Mouse (Mus musculus): ENCODE results near the gene Tnik. TPM values are rescaled to one million over a fixed set of nuclear protein-coding genes. Genes with fewer than 3 reads are reported as not detected.
A peak's percentile ranks its signal among the peaks of the same experiment; 100 is the strongest.

The Tnik gene
- total and polyA plus RNA-seq, 2 experiments from 2014 or later = 9.2 to 27.5 TPM

DNA sequence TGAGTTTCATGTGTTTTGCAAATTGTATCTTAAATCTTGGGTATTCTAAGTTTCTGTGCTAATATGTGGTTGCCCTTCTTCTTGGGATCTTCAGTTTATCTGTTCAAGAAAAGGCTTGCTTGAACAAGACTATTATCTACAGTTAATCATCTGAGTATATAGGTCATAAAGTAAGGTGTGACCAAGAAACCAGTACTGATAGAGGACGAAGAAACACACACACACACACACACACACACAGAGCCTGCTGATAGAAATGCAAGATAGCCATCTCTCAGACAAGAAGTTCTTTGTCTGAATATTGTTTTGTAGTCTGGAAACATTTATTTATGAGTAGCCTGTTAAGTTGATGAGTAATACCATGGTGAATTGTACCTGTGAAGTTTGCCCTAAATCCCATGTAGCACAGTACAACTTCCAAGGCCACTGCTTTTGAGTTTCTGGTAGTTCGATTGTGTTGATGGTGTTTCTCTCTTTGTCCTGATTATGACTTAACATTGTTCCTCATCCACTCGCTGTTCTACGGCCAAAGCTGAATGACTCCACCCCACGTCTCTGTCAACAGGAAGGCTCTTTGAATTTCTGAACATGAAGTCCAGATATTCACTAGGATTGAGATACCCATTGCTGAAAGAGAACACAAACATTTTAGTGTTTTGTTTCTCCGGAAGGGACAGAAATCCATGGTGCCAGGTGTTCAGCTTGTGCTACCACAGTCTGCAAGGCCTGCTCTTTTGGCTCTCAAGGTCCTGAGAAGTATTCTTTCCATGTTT lies 111.9 kb downstream of the Tnik start:
- Histone ChIP-seq H3K9me3 (replicated peaks; ENCODE audit: control insufficient read depth, low read length) (no peaks in the 10 kb centered on the region), H3K4me2 (ENCODE audit: low read depth, low read length) (no peak overlapping the region), H3K9ac (replicated peaks; ENCODE audit: low read depth, low read length) (no peak overlapping the region), H3K4me1 (ENCODE audit: control insufficient read depth, insufficient read depth) (0 out of 2 replicates have a peak, but pooled peaks cover 8% of the 10 kb centered on the region), H3K36me3 (replicated peaks; ENCODE audit: control insufficient read depth, insufficient read depth, low read length) (no peaks in the 10 kb centered on the region), H3K27ac (ENCODE audit: low read depth) (no peak overlapping the region), H3K27me3 (ENCODE audit: control insufficient read depth, insufficient read depth, low read length) (no peaks in the 10 kb centered on the region), H3K4me3 (ENCODE audit: low read depth, low read length) (no peak overlapping the region)
- ATAC-seq (ENCODE audit: insufficient read depth, low read depth) = no peak
- no peak for TF ChIP-seq CTCF (IDR thresholded peaks at IDR 0.05; ENCODE audit: low read depth)
- TF ChIP-seq EP300 (IDR thresholded peaks at IDR 0.05; ENCODE audit: low read depth) = no peak
- WGBS = 80% methylated on average over 6 of the region's 6 CpGs
- no peak for DNase-seq (ENCODE audit: low spot score)

DNA sequence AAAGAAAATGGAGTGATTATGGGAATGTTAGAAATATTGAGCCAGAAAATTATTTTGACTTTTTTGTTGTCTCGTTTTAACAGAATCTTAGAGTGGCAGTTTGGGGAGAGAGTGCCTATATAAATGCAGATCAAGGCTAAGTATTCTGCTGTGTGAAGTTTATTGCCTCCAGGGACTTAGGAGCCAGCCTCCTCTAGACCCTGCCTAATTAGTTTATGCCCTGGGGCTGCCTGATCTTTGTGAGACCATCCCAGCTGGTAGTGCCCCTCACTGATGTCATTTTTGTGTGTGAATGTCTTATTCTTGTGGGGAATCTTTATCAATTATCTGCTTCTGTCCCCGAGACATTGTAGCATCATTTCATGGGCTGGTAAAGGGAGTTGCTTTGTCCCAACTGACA lies 117.2 kb downstream of the Tnik start:
- Histone ChIP-seq H3K4me2 (ENCODE audit: low read depth, low read length) (no peak overlapping the region), H3K4me1 (ENCODE audit: control insufficient read depth, insufficient read depth) (peaks cover 10% of the 10 kb centered on the region; the same call in 1 of the 2 replicates), H3K36me3 (replicated peaks; ENCODE audit: control insufficient read depth, insufficient read depth, low read length) (no peaks in the 10 kb centered on the region), H3K27me3 (ENCODE audit: control insufficient read depth, insufficient read depth, low read length) (no peaks in the 10 kb centered on the region), H3K9me3 (replicated peaks; ENCODE audit: control insufficient read depth, low read length) (no peaks in the 10 kb centered on the region), H3K4me3 (ENCODE audit: low read depth, low read length) (no peak overlapping the region), H3K9ac (replicated peaks; ENCODE audit: low read depth, low read length) (no peak overlapping the region), H3K27ac (ENCODE audit: low read depth) (no peak overlapping the region)
- DNase-seq (ENCODE audit: low spot score) (no peak), ATAC-seq (ENCODE audit: insufficient read depth, low read depth) (no peak)
- TF ChIP-seq CTCF (IDR thresholded peaks at IDR 0.05; ENCODE audit: low read depth) = no peak
- TF ChIP-seq EP300 (IDR thresholded peaks at IDR 0.05; ENCODE audit: low read depth) = no peak
- 66% methylated on average over 2 of the region's 2 CpGs for WGBS

DNA sequence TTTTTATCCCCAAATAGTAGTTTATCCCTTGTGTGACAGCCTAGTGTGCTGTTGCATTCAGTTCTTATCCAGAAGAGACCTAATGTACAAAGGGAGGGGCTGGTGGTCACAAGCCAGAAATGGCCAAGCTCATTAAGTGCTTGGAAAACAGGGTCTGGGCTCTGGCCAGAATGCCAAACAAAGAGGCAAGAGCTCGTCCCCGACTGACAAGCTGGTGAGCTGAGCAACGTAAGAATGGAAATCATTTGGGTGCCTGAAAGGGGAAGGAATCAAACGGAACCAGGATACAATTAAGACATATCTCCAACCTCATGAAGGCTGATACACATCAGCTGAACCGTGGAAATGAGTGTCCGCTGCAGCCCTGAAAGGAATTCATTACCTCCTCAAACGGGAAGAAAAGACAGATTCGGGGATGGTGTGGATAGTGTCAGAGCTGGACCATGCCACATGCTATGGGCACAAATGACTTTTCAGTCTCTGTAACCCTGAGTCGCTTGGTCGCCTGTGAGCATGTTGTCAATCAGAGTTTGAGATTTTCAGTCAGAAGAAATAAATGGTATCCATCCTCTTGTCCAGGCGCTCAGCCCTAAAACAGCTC lies 120.6 kb downstream of the Tnik start:
- TF ChIP-seq CTCF (IDR thresholded peaks at IDR 0.05; ENCODE audit: low read depth) = no peak
- TF ChIP-seq EP300 (IDR thresholded peaks at IDR 0.05; ENCODE audit: low read depth) = no peak
- Histone ChIP-seq H3K36me3 (replicated peaks; ENCODE audit: control insufficient read depth, insufficient read depth, low read length) (no peaks in the 10 kb centered on the region), H3K9me3 (replicated peaks; ENCODE audit: control insufficient read depth, low read length) (no peaks in the 10 kb centered on the region), H3K4me3 (ENCODE audit: low read depth, low read length) (no peak overlapping the region), H3K4me1 (ENCODE audit: control insufficient read depth, insufficient read depth) (peaks cover 10% of the 10 kb centered on the region; the same call in 1 of the 2 replicates), H3K4me2 (ENCODE audit: low read depth, low read length) (peak overlapping the region; percentile 23; the same call in 1 of the 2 replicates), H3K9ac (replicated peaks; ENCODE audit: low read depth, low read length) (0 out of 2 replicates have a peak overlapping the region, but pooled peaks have one; percentile 19), H3K27me3 (ENCODE audit: control insufficient read depth, insufficient read depth, low read length) (no peaks in the 10 kb centered on the region), H3K27ac (ENCODE audit: low read depth) (peak overlapping the region; percentile 38; the same call in 1 of the 2 replicates)
- ATAC-seq (ENCODE audit: insufficient read depth, low read depth) (peak; percentile 49; the same call in 1 of the 2 replicates), DNase-seq (ENCODE audit: low spot score) (no peak)
- WGBS = 55% methylated on average over 11 of the region's 11 CpGs

DNA sequence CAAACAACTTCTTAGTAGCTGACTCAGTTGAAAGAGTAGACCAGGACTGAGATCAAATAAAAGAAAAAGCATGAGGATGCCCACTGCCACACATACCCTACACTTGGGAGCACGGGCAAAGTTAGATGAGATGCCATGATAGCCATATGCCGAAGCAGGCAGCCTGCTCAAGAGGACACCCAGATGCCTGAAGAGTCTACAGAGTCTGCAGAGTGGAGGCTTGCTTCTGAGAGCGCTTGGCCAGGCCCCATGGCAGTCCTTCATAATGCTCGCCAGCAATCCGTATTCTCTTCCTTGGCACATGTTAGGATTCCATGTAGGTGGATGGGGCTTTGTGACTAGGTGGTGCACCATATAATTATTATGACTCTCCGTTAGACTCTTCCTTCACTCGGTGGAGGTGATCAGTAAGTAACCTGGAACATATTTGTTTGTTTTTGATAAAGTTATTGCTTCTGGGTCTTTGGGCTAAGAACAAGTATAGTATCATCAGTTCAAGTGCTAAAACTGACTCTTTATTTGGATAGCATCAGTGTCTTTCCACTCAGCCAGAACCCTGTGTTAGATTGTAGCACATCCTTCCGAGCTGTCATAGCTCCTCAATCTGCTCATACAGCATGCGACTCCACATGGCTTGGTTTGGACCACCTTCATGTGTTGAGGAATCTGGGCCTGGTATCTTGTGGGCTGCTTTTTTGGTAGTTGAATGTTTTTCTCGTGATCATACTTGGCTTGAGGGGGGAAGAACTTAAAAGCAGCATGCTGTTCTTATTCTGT lies 122.4 kb downstream of the Tnik start:
- Histone ChIP-seq H3K27ac (ENCODE audit: low read depth) (no peak overlapping the region), H3K4me3 (ENCODE audit: low read depth, low read length) (no peak overlapping the region), H3K9ac (replicated peaks; ENCODE audit: low read depth, low read length) (no peak overlapping the region), H3K9me3 (replicated peaks; ENCODE audit: control insufficient read depth, low read length) (no peaks in the 10 kb centered on the region), H3K36me3 (replicated peaks; ENCODE audit: control insufficient read depth, insufficient read depth, low read length) (no peaks in the 10 kb centered on the region), H3K4me1 (ENCODE audit: control insufficient read depth, insufficient read depth) (peaks cover 10% of the 10 kb centered on the region; the same call in 1 of the 2 replicates), H3K4me2 (ENCODE audit: low read depth, low read length) (no peak overlapping the region), H3K27me3 (ENCODE audit: control insufficient read depth, insufficient read depth, low read length) (no peaks in the 10 kb centered on the region)
- ATAC-seq (ENCODE audit: insufficient read depth, low read depth) (no peak), DNase-seq (ENCODE audit: low spot score) (no peak)
- TF ChIP-seq EP300 (IDR thresholded peaks at IDR 0.05; ENCODE audit: low read depth) = no peak
- TF ChIP-seq CTCF (IDR thresholded peaks at IDR 0.05; ENCODE audit: low read depth) = no peak
- 90% methylated on average over 10 of the region's 10 CpGs for WGBS

DNA sequence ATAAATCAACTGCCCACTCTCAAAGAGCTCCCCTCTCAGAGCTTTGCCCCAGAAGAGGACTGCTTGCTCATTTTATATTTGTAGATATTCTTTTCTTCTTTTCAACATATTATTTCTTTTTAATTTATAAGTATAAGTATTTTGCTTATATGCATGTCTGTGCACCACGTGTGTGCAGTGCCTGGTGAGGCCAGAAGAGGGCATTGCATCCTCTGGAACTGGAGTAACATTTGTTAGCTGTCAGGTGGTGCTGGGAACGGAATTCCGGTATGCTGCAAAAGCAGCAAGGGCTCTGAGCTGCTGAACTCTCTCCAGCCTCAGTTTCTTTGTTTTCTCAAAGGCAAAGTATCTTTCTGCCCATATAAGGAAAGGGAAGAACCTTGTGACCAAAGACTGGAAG lies 125.5 kb downstream of the Tnik start:
- no peak for TF ChIP-seq CTCF (IDR thresholded peaks at IDR 0.05; ENCODE audit: low read depth)
- TF ChIP-seq EP300 (IDR thresholded peaks at IDR 0.05; ENCODE audit: low read depth) = no peak
- no peaks in the 10 kb centered on the region for H3K36me3 ChIP-seq (replicated peaks; ENCODE audit: control insufficient read depth, insufficient read depth, low read length)
- DNase-seq (ENCODE audit: low spot score) = no peak
- no peak overlapping the region for H3K4me3 ChIP-seq (ENCODE audit: low read depth, low read length)
- 83% methylated on average over 3 of the region's 3 CpGs for WGBS
- H3K27ac ChIP-seq (ENCODE audit: low read depth) = no peak overlapping the region
- no peaks in the 10 kb centered on the region for H3K27me3 ChIP-seq (ENCODE audit: control insufficient read depth, insufficient read depth, low read length)
- no peak overlapping the region for H3K9ac ChIP-seq (replicated peaks; ENCODE audit: low read depth, low read length)
- no peaks in the 10 kb centered on the region for H3K9me3 ChIP-seq (replicated peaks; ENCODE audit: control insufficient read depth, low read length)
- no peak for ATAC-seq (ENCODE audit: insufficient read depth, low read depth)
- H3K4me1 ChIP-seq (ENCODE audit: control insufficient read depth, insufficient read depth) = 0 out of 2 replicates have a peak, but pooled peaks cover under 1% of the 10 kb centered on the region
- no peak overlapping the region for H3K4me2 ChIP-seq (ENCODE audit: low read depth, low read length)

Data from heart, postnatal 0 days (tissue).